Mouse (Mus musculus) retina, embryonic 14.5 days (tissue): ENCODE data around the gene Pitpnm2.
A peak's percentile ranks its signal among the peaks of the same experiment; 100 is the strongest.

Experiments used
- DNase-seq: peaks from one replicate; pipeline ENCODE4 v3.0.0-alpha.2; 2015; ENCODE audit warnings: low spot score

The Pitpnm2 gene

DNA sequence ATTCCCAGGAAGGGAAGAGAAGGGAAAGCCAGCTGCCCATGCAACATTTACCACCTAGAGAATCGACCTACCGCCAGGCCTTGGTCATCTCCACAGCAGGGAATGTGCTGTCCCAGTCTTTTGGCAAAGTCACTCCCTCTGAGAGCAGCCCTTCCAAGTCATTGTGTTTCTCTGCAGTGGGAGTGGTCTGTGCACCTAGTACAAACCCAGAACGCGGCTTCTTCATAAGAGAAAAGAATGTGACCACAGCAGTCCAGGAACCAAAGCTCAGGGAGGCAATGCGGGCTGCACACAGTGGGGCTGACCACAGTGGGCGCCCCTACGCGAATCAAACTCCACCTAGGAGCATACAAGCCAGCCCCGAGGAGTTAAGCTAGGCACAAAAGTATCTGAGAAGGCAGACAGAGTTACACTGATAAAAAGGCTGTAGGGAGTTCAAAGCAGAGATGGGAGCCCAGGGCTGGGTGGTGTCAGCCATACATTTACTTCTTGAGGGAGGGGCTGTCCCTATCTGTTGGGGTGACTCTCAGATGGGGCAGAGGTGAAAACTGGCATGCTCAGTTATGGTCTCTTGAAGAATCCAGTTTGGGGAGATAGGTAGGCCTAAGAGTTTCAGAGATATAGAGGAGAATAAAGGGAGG lies 1.5 kb downstream of the Pitpnm2 start:
- peak; percentile 13 for DNase-seq

DNA sequence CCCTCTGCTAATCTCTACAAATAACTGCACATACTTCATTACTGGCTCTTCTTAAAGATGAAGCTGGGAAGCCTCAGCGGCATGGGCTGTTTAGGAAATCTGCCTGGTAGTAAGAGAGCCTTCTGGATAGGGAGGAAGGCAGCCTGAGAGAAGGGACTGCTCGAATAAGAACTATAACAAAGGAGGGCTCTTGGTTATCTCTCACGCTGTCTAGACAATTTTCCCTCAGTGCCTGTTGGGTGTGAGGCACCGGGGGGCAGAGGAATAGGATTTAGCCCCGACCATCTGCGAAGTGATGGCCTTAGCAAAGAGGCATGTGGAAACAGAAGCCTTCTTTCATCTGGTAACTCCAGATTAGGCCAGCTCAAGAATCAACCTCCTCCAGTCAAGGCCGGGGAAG lies 2.3 kb downstream of the Pitpnm2 start:
- DNase-seq = peak; percentile 51

DNA sequence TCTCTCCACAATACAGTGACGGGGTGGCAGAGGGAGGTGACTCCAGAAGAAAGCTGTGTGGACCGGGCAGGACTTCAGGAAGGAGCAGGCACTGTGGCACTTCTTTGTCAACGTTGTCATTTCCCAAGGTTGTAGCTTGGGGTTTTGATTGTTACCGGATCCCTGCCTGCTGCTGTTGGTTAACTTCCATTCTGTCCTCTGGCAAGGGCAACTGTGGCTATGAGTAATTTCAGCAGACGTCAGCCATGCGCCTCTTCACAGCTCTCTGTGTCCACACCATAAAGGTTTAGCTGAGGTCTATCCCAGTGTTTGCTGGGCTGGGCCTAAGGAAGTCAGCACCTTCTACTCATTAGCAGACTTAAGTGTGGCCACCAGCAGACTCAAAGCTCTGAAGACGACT lies 4.7 kb downstream of the Pitpnm2 start:
- no peak for DNase-seq

DNA sequence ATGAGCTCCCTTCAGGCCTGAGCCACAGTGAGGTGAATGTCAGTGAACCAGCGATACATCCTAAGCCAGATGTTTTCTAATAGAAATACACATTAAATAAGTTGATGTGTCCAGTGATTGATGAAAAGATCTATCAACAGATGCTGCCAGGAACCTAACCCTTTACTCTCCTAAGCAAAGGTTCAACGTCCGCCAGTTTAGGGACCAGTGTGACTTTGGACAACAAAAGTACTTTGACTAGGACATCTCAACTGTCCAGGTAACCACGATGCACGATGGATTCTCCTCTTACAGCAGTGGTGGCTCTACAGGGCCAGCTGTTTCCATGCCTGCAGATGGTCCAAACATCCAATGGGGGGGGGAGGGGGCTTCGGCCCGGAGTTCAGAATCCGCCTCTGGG lies 5.1 kb downstream of the Pitpnm2 start:
- no peak for DNase-seq

DNA sequence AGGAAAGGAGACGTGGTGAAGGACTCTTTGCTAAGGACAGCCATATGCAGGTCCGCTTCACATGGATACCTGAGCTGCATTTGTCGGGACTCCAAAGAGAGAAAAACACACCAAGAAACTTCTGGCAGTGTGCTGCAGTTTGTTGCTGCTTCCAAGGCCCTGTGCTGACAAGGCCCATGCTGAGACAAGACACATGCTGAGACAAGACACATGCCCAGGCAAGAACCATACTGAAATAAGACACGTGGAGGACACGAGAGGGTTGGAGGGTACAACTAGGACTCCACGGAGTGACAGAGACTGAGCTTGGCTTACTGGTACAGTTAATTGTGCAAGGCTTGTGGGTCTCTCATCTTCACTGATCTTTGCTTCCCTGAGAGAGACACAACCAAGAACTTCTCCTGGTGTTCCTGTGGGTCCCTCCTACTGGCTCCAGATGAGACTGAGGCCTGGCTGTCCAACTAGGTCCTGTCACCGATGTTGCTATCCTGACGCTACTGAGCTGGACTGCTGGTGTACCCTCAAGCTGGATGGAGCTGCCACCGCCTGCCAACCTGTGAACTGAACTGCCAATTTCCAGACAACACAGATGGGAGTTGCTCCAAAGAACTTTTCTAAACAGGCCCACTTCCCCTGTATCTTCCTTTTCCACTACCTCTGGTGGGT lies 6.2 kb downstream of the Pitpnm2 start:
- DNase-seq = no peak

DNA sequence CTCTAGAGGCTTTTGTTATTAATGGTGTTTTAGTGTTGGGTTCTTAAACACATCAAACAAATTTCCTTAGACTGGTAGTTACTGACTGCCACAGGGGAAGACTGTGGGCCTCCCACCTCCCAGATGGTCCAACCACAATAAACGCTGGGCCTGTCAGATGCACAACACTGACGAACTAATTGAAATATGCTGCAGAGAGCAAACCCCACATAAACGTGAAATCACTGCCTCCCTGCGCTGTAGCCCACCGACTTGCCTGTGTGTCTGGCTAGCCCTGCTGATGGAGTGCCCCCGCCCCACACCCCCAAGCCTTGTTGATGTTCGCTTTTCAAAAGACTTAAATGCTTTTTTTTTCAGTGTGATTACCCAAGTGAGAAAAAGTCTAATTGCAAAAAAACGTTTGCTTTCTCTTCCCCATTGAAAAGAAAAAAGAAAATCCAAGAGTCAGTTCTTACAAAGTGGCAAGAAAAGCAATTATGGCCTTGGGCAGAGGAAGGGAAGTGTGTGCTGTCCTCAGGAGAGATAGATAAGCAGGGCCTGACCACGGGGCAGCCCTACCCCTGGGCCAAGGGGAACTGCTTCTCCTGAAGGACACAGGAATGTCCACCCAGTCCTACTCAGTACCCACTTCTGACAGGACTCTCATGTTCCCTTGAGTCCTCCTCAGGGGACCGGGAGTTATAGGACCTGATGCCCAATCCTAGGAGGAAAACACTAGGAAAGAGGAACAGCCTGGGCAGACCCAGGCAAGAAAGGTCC lies 7.7 kb downstream of the Pitpnm2 start:
- DNase-seq = no peak

DNA sequence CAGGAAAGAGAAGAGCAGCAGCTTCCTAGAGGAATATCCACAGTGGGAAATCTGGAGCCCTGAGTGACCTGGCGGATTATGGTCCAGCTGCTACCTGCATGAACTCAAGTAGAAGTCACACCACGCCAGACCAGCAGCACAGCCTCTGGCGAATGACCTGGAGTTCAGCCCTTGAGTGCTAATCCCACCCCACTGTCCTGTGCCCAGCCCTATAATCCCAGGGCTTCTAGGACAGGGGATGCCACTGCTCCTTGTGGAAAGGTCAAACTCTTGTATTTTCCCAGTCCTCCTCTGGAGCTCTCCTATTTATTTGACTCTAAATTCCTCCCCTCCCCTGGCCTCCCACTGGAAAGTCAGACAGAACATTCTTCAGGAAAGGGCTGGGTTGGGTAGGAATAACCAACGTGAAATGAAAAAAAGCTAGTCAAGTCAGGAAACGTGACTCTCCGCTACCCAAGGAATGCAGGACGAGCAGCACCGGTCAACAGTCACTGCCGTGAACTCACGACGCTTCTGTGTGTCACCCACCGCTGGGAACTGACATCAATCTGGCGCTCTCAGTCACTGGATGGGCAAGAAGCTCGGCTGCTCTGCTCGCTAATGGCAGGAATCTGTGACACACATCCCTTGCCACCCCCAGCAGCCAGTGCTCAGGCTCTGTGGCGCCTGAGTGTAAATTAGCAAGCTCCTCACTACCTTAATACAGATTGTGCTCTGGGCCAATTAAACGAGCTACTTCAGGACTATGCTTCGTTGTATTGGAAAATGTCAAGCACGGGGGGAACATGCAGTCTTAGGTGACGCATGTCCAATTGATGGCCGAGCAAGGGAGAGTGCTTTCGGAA lies 8.5 kb downstream of the Pitpnm2 start:
- peak; percentile 65 for DNase-seq

DNA sequence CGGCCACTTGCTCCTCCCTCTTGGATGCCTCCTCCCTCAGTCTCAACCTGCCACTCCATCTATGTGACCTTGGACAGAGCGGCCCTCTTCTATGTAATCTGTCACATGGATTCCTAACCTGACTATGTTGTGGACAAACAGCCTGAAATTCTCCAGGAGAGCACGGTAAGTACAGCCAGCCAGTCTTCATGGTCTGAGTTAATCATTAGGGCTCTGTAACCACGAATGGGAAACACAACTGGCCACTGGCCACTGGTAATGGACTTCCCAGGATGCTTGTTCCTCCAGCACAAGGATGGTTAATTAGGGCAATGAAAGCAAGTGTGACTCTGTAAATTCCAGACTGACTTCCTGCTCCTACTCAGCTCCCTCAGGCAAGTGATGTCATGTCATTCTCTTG lies 13.4 kb downstream of the Pitpnm2 start:
- no peak for DNase-seq

DNA sequence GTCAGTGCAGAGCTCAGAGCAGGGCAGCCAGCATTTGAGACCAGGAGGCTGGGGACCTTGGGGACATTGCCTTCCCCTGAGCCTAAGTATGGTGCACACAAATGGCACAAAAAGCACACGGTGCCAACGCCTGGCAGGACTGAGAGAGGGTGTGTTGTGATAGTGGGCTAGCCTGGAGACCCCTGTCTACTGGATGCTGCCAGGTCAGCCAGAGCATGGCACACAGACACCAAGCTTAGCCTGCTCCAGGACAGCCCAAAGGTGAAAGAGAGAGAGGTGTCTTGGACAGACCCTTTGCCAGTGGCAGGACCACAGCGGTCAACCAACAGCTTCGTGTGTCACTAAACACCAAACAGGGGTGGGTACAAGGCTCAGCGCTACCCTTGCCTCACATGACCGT lies 14.8 kb downstream of the Pitpnm2 start:
- no peak for DNase-seq

DNA sequence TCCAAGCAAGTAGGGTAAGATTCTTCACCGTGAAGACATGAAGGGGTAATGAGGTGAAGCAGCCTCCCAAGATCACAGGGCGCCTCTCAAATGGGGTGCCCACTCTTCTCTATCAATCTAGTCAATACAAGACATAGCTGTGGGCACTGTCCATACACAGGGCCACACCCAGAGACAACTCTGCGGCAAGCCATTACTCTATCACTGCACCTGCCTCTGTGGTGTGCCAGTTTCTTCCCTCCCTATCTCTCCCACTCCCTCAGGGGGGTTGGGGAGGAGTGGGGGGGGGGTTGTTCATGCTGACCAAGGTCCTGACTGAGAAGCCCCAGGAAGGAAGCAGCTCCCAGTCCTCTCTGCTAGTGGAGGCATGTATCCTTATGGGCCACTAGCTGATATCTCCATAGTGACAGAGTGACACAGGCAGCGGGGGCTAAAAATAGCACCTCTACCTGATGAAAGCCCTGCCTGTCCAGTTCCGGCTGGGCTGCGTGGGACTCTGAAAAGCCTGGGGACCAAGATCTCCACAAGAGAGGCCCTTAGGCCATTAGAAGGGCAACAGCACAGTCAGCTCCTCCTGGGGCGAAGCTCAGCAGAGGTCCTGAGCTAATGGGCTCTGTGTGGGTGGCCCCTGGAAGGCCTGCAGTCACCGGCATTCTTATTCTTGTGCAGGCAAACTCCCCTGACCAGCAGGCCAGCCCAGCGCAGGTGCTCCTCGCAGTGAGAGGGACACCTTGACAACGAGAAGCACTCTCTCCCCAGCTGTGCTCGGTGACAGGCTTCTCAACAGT lies 15.5 kb downstream of the Pitpnm2 start:
- no peak for DNase-seq

DNA sequence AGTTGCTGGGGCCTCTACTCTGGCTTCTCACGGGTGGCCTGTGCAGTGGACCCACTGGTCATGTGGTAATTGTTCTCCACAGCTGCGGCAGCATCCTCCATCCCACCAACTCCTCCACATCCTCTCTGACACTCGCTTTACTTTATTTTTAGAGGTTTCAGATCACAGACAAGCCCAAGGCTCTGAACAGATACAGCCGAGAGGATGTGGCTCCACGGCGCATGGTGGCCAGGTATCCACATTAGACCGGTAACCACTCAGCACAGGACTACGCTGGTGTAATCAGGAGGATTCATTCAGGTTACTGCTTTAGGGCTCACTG lies 16.5 kb downstream of the Pitpnm2 start:
- no peak for DNase-seq

DNA sequence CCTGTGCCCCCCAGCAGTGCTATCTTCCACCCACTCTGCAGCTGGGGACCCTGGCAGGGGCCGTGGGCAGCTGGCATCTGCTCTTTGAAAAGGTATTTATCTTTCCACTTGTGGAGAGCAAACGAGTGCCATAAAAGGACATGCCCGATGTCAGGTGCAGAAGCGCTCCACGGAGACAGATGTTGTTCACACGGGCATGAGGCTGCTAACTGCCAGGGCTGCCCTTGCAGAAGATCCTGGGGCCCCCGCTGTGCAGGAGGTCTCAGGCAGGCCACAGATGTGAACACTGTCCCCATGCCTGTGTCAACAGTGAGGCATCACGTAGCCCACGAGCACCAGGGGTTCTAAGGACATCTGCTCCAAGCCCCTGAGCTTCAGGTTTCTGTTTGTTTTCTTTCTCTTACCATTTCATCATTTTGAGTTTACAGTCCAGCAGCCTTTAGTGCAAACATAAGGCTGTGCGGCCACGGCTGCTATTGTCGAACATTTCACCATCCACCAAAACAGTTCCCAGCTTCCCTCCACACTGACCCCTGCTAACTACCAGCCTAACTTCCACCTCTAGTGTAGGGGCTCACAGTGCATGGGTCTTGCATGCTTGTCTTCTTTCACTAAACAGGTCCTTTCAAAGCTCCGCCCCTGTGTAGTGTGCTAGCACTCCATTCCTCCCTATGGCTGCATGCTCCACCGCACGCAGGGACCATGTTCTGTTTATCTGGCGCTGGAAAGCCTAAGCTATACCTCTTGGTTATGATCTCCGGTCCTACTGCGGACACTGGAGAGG lies 17.0 kb downstream of the Pitpnm2 start:
- DNase-seq = no peak

DNA sequence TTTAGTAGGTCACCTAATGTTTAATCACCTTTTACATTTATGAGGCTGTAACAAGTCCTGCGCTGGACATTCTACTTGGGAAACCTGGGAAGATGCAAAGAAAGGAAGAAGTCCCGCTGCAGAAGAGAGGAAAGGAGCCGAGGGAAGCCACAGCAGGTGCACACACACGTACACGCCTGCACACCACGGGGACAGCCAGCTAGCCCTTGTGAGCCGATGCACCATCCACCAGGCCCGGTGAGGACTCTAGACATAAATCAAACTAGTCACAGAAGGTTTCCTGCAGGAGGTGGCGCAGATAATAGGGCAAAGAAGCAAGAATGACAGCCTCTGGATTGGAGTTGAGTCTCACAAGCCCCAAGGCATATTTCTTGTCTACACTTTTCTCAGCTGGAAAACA lies 19.1 kb downstream of the Pitpnm2 start:
- DNase-seq = no peak

DNA sequence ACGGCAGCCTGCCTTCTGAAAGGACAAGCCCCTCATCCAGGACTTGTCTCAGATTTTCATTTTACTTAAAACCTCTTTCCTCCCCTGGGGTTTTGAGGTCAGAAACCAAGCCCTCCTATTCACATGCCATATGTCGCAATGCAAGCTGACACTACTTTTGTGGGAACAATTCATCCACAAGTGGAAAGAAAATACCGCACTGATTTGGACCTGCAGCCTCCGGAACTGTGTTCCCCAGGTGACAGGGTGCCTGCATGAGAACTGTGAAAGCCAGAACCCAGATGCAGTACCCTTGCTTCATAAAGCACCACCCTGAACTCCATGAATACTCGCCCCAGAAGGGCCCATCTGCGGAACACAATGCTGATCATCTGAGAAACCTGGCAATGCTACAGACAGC lies 22.4 kb downstream of the Pitpnm2 start:
- DNase-seq = no peak

DNA sequence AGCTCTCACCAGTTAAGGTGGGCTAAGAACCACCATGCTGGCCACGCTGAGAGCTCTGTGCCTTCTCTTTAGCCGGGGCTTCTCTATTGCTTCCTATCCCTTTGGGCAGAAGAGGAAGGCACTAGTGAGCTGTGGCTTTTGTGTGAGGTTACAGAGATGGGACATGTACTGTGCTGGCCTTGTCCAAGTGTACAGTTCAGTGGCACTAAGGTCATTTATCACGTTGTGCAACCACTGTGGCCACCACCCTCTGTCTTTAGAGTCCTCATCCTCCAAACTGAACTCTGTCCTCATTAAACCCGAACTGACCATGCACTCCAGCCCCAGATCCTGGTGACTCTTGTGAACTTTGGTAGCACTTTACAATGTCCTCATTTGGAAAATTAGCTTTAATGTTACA lies 23.1 kb downstream of the Pitpnm2 start:
- DNase-seq = no peak

DNA sequence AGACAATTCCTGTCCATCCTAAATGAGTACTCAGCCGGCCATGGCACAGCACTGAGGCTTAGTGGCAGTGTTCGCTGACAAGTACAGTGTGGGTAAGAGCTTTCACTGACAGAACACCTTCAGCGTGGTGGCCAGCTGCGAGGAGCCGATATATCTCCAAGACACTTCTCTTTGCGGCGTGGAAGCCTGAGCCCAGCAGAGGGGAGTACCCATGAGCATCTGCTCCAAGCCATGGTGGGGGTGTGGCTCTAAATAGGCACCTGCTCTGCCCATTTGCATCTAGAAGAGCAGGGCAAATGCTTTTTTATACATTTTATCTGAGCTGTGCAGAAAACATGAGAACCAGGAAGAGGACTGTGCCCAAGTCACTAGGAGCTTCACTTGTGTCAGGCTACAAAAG lies 23.7 kb downstream of the Pitpnm2 start:
- no peak for DNase-seq

DNA sequence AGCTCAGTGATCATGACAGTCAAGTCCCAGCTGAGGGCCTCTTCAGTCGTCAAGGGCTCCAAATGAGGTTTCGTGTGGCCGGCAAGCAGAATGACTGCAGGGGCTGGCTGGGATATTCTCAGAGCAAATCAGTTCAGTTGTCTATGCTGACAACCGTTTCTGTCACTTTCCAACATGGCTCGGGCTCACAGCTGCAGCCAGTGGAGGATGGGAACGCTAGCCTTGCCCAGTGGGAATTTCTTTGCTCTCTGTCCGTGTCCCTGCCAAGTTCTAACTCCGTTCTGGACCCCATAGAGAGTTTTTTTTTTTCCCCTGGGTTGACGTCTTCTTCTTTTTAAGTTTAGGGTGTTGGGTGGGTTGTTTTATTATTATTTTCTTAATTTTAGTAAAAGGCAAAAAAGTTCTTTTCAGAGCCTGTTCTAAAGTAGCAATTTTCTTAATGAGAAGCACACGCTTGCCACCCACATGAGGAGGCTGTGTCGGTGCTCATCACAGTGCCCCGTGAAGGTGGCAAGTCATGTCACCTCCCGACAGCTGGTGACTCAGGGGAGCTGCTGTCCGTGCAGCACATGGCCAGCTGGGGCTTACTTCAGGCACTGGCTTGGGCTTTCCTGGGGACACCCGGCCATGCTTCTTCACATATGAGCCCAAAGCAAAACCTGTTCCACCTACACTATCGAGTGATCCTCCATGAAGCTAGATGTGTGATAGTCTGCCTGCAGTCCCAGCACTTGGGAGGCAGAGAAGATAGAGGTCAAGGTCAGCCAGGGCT lies 25.1 kb downstream of the Pitpnm2 start:
- no peak for DNase-seq

DNA sequence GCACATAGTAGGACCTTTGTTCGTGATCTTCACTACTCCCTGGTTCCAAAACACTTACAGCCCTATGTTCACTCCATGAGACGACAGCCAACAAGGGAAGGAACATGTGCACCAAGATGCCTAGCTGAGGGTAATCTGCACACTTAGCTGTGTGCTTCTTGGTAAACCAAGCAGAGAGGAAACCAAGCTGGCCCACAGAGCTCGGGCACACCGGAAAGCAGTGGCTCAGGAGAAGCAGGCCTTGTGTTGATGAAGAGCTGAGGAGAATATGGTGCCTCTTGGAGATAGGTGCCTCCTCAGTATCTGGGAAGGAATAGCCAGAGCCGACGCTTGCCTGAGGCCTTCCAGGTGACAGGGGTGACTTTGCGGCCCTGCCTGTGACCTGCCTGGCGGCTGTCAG lies 26.0 kb downstream of the Pitpnm2 start:
- DNase-seq = no peak

DNA sequence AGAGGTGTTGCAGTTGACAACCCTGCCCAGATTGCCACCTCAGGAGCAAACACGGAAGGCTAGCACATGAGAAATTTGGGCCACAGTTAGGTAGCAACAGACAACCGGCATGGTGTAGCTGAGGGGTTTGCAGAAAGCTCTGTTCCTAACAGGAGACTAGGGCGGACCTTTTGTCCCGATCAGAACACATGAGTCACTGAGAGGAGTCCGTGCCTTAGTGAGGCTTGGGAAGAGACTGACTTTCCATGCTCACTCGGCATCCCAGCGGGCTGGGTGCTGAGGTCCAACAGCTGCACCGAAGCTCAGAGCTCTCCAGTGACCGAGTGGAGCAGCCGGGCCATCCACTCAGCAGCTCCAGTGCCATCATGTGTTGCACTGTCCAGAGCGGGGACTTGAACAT lies 26.9 kb downstream of the Pitpnm2 start:
- no peak for DNase-seq

DNA sequence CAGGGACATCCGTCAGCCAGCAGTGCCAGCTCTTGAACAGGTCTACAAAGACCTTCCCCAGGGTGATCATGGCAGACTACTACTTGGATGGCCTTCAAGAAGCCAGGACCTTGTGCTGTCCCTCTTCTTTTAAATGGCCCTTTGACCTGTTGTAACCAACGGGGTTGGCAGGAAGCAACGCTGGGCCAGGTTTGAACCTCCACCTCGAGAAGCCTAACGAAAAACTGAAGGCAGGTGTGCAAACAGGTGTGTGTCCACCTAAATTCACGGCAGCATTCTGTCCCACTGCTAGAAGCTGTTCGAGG lies 27.9 kb downstream of the Pitpnm2 start:
- DNase-seq = no peak
